Mouse (Mus musculus) right cerebral cortex, postnatal 14 days (tissue): ENCODE data around the gene Fam219b.

Experiments
- DNase-seq: peaks from one replicate; pipeline ENCODE4 v3.0.0; 2022

Gene Fam219b

DNA sequence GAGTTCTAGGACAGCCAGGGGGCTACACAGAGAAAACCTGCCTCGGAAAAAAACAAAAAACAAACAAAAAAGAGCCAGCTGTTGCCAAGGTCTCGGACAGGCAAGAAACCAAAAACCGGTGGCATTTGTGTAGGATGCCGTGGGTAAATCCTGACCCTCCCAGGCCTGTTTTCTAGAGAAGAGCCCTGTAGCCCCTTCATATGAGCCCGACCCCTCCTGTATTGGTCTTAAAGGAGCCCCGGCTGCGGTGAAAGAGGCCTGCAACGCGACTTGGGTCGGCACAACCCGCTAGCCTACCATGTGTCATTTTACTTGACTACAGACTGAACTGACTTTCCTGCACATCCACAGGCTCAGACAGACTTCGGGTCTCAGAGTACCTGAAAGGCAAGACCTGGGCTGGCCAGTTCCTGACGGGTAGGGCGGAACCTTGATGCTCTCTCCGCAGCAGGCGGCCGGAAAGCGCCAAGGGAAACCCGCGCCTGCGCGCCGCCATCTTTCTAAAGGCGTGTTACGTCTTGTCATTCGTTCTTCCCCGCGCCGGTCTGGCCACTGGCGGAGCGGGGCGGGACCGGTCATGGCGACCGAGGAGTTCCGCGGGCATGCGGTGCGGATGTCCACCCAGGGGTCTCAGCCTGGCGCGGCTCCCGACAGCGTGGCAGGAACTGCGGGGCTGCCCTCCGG, at the start of gene Fam219b:
Fam219b (plus strand) TSS at position 485 of the 684 bp plus-strand sequence.
- DNase-seq, result peak; percentile 94

DNA sequence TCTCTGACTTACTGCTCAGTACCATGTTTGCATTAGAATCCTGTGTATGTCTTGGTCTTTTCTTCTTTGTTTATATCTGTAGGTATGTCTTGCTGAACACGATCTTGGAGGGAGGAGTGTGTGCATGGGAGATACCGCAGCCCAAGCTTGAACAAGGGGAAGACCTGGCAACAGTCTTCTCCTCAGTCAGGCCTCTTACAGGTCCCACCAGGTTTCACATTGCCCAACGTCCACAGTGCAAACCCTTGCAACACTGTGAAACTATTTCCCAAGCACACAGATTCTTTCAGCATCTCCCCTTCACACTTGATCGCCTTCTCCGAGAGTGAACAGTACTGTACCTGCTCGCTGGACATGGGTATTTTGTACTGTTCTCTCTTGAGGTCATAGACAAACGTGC, 49.5 kb upstream of the Fam219b start:
- no peak for DNase-seq

DNA sequence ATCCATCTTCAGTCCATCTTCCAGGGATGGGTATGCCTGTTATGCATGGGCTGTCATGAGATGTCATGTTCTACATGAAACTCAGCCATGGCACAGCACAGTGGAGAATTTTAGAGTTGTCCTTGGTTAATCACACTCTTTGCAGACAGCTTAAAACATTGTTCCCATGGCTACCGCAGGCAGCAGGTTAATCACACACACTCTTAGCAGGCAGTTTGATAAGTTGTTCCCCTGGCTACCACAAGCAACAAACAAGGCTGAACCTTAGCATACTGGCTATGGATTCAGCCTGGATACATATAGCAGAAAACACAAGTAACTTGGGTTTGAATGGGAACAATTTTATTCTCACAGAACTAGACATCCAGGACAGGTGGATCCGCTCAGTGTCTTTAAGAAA, 43.8 kb upstream of the Fam219b start:
- DNase-seq, result no peak

DNA sequence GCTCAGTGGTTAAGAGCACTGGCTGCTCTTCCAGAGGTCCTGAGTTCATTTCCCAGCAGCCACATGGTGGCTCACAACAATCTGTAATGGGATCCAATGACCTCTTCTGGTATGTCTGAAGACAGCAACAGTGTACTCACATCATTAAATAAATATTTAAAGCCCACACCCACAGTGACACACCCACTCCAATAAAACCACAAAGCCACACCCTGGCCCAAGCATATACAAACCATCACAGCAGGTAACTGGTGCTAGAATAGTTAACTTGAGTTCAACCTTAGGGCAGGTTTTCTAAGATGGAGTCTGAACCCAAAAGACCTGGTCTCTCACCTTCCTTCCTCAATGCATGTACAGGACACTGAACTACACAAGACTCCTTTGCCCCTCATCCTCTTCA, 42.4 kb upstream of the Fam219b start:
- DNase-seq, result no peak

DNA sequence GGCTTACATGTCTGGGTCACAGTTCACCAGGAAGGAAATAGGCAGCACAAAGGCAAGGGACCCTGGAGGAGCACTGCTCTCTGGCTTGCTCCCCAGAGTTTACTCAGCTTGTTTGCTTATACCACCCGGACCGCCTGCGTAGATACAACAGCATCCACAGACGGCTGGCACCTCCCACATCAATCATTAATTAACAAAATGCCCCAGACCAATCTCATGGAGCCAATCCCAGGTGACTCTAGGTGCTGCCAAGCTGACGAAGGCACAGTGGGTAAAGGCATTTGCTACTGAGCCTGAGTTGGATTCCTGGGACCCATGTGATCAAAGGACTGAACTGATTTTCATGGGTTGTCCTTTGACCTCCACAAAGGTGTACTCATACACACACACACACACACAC, 40.1 kb upstream of the Fam219b start:
- no peak for DNase-seq

DNA sequence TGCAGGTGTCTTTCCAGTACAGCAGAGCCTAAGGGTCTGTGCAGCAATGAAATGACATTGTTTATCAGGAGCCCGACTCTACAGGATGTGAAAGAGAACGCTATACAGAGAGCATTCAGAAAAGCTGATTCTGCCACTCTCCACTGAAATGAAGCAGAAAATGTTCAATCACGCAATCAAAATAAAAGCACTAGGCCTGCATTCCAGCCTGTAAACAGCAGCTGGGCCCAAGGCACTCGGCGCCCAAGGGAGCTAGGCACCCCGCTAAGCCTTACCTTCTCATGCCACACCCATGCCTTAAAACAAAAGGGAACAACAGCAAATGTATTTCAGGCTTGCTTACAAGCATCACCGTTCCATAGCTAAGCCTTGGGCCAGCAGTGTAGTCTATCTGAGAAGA, 38.8 kb upstream of the Fam219b start:
- DNase-seq, result no peak

DNA sequence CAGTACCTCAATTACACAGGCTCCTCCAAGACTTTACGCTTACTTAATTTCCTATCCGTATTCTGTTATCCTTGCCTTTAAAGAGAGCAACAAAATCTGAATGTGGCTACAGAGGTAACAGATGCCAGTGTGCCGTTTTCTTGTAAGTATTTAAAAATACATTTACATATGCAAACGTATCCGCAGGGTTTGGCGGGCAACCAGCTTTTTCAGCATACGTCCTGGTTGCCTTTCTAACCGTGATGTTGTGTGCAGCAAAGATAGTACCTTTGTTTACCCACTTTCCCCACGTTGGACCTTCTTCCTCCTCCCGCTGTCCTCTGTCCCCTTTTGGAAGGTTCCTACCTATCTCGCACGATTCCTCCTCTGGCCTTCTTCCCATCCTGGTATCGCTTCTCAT, 35.9 kb upstream of the Fam219b start:
- peak; percentile 67 for DNase-seq

DNA sequence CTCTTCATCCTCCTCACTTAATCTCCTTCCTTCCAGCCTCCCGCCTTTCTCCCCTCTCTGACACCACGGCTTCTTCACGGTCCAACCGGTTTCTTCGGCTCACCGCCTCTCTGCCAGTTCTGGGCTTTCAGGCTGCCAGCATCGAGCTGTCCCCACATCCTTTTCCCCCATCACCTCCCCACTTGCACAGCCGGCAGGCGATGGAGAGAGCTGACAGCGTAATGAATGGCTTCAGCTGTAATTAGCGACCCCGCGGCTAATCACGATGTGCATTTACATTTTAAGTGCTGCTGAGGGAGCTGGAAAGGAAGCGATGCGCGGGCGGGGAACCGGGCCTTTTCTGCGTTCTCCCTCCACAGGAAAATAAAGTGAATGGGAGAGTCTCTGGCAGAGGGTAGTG, 35.5 kb upstream of the Fam219b start:
- DNase-seq, result peak; percentile 48

DNA sequence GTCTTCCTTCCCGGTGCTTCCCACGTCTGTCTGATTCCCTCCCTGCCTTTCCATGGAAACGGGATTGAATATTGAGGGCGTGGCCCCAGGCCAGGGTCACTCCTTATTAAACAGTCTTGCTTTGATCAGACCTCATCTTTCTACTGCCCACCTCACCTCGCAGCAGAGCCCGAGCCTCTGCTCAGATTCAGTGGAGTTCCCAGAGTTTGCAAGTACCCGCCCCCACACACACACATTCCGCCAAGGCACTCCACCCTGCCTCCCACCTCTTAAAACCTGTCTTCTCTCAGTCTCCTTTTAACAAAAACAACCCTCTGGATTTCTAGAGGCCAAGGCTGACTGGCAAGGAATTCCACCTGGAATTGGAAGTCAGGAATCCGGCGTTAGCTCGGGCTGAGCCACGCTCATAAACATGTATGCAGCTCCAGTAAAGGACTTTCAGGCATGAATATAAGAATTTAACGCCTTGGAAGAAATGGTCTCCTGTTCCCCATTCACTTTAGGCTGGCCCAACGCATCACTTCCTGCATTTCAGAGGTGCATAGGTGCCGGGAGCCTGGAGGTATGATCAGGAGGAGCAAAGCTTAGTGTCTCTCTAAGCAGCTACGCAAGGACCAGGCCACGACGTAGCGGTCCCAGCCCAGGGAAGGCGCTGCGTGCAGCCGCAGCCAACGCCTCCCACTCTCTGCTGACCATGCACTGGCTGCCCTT, 34.3 kb upstream of the Fam219b start:
- peak; percentile 18 for DNase-seq

DNA sequence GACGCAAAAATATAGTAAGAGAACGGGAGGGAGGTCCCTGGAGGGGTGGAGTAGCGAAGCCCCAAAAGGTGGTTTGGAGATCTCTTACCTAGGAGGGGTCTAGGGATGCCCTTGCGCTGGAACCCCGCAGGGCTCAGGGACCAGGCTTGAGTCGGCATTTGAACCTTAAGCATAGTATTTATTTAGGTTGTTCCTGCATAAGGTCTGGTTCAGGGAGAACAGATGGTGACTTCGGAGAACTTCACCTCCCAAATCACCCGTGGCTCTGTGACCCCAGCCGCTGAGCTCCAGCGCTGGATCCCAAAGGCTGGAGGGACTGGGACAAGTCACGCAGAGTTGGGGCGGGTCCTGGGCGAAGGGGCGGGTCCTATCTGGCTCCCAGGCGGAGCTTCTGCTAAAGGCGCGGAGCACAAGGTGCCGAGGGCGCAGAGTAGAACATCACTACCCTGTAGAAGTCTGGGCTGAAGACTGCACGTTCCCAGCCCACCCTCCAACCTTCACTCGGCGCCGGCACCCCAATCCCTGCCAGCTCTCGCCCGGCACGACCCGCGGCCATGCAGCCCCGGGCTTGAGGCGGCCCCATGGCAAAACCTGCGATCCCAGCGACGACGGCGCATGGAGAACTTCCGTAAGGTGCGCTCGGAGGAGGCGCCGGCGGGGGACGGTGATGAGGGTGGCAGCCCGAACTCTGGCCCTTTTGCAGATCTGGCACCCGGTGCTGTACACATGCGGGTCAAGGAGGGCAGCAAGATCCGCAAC, 33.5 kb upstream of the Fam219b start, which contains the start of gene Rpp25:
Rpp25 (plus strand) TSS at position 405 of the 759 bp plus-strand sequence.
- peak; percentile 55 for DNase-seq

DNA sequence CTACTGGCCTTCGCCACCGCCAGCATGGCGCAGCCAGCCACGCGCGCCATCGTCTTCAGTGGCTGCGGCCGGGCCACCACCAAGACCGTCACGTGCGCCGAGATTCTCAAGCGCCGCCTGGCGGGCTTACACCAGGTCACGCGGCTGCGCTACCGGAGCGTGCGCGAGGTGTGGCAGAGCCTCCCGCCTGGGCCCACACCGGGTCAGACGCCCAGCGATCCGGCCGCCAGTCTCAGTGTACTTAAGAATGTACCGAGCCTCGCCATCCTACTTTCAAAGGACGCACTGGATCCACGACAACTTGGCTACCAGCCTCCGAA, 33.0 kb upstream of the Fam219b start:
- DNase-seq, result peak; percentile 73

DNA sequence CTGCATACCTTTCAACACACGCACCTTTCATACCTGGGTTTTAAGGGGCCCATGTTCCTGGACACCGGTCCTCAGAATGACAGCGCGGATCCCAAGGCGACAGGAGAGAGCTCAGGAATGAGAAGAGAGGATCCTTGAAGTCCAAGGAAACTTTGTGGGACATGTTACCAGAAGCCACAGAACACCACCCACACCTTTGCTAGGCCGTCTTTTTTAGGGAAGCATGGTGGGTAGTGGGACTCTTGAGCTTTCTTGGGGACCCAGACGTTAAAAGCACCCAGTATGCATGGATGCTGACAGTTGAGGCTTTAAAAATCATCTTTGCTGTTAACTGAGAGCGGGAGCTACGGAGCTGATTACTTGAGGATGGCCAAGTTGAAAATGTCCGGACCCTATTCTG, 32.4 kb upstream of the Fam219b start:
- no peak for DNase-seq

DNA sequence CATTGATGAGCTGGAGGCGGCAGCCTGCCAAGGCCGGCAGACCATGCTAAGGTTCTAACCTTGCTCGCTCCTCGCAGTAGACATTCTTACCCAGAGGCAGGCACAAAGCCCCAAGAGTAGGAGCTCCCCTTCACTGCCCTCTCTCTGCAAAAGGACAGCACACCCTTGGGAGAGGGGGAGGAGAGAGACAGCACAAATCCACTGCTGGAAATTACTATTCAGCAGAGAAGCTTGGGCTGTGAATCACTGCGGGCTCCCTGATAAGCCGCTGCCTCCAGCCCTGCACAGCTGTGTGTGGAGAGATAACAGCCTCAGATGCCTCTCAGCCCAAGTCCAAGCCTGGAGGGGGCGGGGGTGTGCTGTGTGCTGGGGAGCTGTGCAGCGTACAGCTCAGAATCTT, 31.6 kb upstream of the Fam219b start:
- peak; percentile 62 for DNase-seq

DNA sequence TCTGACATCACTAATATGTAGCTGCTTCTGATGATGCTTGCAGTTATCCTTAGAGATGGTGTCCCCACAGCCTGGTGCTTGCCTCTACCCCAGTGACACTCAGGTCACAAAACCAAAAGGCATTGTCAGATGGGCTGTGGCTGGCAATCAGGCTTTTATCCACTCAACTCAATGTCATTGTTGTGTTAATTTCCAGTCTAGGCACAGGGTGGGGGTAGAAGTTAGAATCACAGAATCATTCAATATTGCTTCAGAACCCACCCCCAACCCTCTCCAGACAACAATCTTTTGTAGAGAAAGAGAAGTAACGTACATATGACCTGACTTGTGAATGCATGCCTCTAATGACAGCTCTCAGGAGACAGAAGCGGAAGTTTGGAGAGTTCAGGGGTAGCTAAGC, 26.8 kb upstream of the Fam219b start:
- DNase-seq, result no peak

DNA sequence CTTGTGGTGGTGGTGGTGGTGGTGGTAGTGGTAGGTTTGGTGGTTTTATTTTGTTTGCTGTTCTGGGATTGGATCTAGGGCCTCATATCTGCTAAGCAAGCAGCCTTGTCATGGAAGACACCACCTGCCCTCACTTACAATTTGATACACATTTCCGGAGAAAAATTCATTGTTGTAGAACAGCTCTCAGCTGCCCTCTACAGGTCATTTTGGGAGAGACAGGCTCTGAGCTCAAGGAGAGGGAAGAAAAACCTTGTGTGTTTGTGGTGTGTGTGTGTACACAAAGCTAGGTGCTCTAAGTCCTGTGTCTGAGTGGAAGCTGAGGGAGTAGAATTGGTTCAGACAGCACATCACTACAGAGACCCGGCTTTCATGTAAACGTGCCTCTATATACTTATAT, 20.2 kb upstream of the Fam219b start:
- peak; percentile 74 for DNase-seq

DNA sequence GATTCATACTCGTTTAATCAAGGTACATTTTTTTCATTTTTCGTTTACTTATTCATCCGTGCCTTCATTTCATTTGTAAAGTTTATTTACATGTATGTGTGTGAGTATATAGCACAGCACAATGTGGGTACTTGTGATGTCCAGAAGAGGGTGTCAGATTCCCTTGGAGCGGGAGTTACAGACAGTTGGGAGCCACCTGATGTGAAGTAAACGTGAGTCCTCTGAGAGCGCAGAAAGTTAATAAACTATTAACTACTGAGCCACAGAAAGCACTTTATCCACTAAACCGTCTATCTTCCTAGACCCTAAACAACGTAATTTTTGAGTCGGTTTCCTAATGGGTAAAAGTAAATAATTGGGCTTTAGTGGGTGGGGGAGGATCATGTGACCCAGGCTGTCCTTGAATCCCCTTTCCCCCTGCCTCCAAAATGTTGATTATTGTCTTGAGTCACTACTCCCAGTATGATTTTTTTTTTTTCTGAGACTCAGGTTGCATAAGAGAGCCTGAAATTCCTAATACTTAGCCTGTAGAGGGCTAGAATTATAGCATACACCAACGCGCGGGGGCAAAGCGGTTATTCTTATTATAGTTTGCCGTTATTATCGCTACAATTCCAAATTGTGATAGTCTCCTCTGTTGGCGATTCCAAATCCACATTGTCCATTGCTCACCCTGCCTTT, 16.8 kb upstream of the Fam219b start:
- no peak for DNase-seq

DNA sequence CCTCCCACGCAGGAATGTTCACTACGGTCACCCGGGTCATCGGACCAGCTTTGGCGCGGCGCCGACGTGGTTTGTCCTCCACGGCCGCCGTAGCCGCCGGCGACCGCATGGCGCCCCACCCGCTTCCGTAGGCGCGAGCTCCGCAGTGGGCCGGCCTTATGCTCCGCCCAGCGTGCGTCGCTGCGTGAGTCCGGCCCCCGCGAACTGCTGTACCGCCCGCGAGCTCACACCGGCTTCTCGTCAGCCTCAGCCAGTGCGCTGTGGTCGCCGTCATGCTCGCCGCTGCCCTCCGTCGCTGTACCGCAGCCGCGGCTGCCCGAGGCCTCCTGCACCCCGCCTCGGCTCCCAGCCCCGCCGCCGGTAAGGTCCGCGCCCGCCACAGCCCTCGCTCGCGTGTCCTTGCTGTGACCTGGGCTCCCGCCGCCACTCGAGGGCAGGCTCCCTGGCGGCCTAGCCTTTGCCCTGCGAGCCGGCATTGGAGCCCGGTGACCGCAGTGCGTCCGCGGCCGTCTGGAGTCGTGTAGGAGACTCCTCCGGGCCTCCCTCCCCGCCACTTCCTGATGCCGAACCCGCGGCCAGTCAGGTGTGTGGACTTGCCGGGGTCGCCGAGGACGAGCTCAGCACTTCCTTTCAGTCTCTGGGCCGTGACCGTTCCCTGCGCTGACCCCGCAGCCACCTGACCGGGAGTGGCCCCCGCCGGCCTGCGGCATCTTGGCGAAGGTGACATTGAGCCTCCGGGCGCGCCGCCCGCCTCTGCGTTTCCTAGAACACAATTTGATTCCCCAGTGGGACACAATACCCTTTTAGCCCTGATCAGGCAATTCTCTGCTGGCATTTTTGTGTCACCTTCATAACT, 16.0 kb upstream of the Fam219b start, which contains the start of gene Cox5a:
Cox5a (plus strand) TSS at position 219 of the 856 bp plus-strand sequence.
- DNase-seq, result peak; percentile 96

DNA sequence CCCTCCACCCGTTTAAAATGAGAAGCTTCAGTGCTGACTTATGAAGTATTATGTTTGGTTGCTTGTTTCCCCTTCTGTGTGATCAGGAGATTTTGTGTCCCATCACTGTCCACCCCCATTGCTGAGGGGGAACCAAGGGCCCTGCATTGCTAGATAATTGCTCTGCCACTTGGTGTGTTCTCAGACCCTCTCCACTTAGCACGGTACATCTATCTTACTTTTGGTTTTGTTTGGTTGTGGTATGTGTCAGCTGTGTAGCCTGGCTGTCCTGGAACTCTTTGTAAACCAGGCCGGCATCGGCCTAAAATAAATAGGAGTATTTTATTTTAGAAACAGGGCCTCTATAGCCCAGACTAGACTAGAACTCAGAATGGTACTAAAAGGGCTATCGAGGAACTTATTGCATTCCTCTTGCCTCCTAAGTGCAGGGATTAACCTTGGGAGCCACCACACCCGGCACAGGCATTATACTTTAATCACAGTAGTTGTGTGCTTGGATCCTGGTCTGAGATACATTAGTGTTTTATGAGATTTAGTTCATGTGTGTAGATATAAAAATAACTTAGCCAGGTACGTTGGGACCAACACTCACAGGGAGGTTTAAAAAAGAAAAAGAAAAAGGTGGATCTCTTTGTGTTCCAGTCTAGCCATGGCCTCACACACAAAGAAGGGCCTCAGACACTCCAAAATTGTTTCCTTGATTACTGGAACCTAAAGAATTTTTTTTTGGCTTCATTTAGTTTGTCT, 15.0 kb upstream of the Fam219b start:
- DNase-seq, result no peak

DNA sequence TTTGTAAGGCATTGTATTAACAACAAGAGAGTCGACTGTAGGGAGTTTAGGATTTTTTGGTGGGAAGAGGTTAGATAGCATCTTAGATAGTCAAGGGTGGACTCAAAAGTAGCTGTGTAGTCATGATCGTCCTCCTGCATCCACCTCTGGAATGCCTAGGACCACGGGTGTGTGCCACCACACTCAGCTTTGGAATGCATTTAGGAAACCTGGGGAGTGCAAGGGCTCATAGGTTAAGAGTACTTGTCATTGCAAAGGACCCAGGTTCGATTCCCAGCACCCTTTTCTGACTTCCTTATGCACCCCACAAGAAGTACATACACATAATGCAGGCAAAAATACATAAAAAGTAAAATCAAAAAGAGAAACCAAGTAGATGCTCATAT, 14.5 kb upstream of the Fam219b start:
- no peak for DNase-seq

DNA sequence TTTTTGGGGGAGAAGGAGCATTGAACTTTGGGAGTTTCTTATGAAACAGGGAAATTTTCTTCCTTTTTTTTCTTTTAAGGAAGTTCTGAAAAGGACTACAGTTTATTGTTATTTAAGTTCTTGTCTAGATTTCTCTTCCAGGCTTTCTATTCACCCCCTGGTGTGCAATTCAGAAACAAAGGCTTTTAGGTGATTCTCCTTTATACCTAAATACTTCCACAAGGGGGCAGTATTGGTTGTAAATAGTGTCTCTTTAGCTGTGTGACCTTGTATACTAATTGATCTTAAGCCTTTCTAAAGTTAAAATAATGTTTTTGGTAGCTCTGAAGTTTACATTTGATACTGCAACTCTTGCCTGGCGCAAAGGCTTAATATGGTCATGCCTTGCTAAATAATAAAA, 13.6 kb upstream of the Fam219b start:
- DNase-seq, result no peak

DNA sequence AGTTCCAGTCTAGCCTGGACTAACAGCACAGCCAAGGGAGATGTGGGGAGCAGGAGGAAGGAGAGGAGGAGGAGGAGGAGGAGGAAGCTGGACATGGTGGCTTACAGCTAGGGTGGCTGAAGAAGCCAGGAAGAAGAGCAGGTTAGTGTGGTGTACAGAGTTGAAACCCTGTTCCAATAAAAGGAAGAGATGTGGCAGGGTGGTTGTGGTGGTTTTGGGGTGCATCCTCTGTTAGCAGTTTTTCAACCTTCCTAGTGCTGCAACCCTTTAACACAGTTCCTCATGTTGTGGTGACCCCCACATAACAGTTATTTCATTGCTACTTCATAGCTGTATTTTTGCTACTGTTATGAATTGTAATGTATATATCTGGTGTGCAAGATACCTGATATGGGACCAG, 12.9 kb upstream of the Fam219b start:
- no peak for DNase-seq

DNA sequence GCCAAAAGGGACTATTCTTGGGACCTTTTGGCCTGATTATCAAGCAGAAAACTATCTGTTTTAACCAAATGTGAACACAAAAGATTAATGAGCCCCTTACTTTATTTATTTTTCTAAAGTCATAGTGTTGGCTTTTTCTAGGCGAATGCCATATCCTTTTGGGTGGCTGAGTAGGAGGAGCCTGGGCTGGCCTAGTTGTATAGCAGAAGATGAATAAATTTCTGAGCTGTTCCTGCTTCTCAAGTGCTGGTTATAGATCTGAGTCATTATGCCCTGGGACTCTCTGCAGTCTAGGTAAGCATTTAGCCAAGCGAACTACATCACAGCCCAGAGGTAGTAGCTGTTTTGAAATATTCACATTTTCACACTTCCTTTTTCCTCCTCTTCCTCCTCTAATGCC, 11.8 kb upstream of the Fam219b start:
- no peak for DNase-seq
